Mouse (Mus musculus) heart, embryonic 14.5 days (tissue): ENCODE data around the gene Smim4. TPM values are rescaled to one million over a fixed set of nuclear protein-coding genes. Genes with fewer than 3 reads are reported as not detected.

Source experiments
- ATAC-seq: fragments of 200-750 bp; cut with Nextera tagmentation; 2 replicates; pipeline ENCODE4 v1.8.0; 2017; ENCODE audit warnings: low read depth, moderate TSS enrichment; ENCODE audit not compliant: insufficient number of reproducible peaks, insufficient read depth, low FRiP score
- H3K27ac ChIP-seq, 2 experiments: fragments of 200-500 bp in 1 of 2; fragments of 300-500 bp in 1 of 2; sonication (generic) in 1 of 2; replicated peaks in 1 of 2; 2 replicates each; pipeline ENCODE4 v1.5.1; 2012 to 2014; ENCODE audit warnings: low read depth in 2 of 2, low read length in 2 of 2, control low read depth in 1 of 2, mild to moderate bottlenecking in 1 of 2, mixed read lengths in 1 of 2; ENCODE audit not compliant: control insufficient read depth in 1 of 2, insufficient read depth in 1 of 2
- H3K27me3 ChIP-seq: fragments of 300-500 bp; sonication (generic); 2 replicates; pipeline ENCODE4 v1.6.1; 2014; ENCODE audit warnings: mild to moderate bottlenecking, low read length, control low read depth; ENCODE audit not compliant: control insufficient read depth, insufficient read depth
- H3K36me3 ChIP-seq: fragments of 300-500 bp; sonication (generic); 2 replicates; pipeline ENCODE4 v1.6.1; 2014; ENCODE audit warnings: mild to moderate bottlenecking, control low read depth, low read length, mixed read lengths; ENCODE audit not compliant: control insufficient read depth, insufficient read depth
- H3K4me1 ChIP-seq, 2 experiments: fragments of 200-500 bp in 1 of 2; fragments of 300-500 bp in 1 of 2; sonication (generic) in 1 of 2; 2 replicates each; pipeline ENCODE4 v1.6.1; 2012 to 2014; ENCODE audit warnings: low read length in 2 of 2, control low read depth in 1 of 2, mixed read lengths in 1 of 2; ENCODE audit not compliant: control insufficient read depth in 2 of 2, insufficient read depth in 2 of 2
- H3K4me2 ChIP-seq: fragments of 300-500 bp; sonication (generic); 2 replicates; pipeline ENCODE4 v1.6.1; 2014; ENCODE audit warnings: mild to moderate bottlenecking, low read length
- H3K4me3 ChIP-seq, 2 experiments: fragments of 200-500 bp in 1 of 2; fragments of 300-500 bp in 1 of 2; sonication (generic) in 1 of 2; 2 replicates each; pipeline ENCODE4 v1.5.1; 2012 to 2014; ENCODE audit warnings: low read length in 2 of 2, mild to moderate bottlenecking in 2 of 2, control low read depth in 1 of 2, low read depth in 1 of 2, moderate library complexity in 1 of 2; ENCODE audit not compliant: control insufficient read depth in 1 of 2, insufficient read depth in 1 of 2
- H3K9ac ChIP-seq: fragments of 300-500 bp; sonication (generic); 2 replicates; pipeline ENCODE4 v1.6.1; 2014; ENCODE audit warnings: mild to moderate bottlenecking, low read length
- H3K9me3 ChIP-seq: fragments of 300-500 bp; sonication (generic); 2 replicates; pipeline ENCODE4 v1.6.1; 2016; ENCODE audit warnings: low read length, control low read depth; ENCODE audit not compliant: control insufficient read depth
- WGBS: fragments of 180-500 bp; shearing (Covaris S2); extraction: QIAGEN DNeasy Blood & Tissue Kit; methylation state at CpG from one replicate; pipeline ENCODE4 v1.1.7; 2014; 5-methylcytosine and 5-hydroxymethylcytosine counted together
- polyA plus RNA-seq: library from polyadenylated mRNA; unstranded; fragments of >200 nt; fragmentation: Nextera tagmentation; extraction: Ambion mirVana; gene quantifications from 2 replicates; pipeline ENCODE4 v1.2.1, GENCODE M21; 2014

Gene Smim4
- polyA plus RNA-seq, 1 experiment from 2014 or later = 98.2 TPM

GRCm38 (mm10) chr14:31139666-31140065 is 10.9 kb upstream of the Smim4 start:
- 0 out of 2 replicates have a peak, but pooled peaks cover 3% of the 10 kb centered on the region for H3K9me3 ChIP-seq
- H3K4me2 ChIP-seq = no peak overlapping the region
- H3K4me1 ChIP-seq = no peaks in the 10 kb centered on the region
- H3K36me3 ChIP-seq = peaks cover 80% of the 10 kb centered on the region
- ATAC-seq = no peak
- no peak overlapping the region for H3K4me3 ChIP-seq
- 83% methylated on average over 12 of the region's 12 CpGs for WGBS
- H3K9ac ChIP-seq = no peak overlapping the region
- no peak overlapping the region for H3K27ac ChIP-seq
- no peaks in the 10 kb centered on the region for H3K27me3 ChIP-seq

GRCm38 (mm10) chr14:31138897-31139429 is 10.2 kb upstream of the Smim4 start:
- Histone ChIP-seq H3K9me3 (0 out of 2 replicates have a peak, but pooled peaks cover 3% of the 10 kb centered on the region), H3K4me1 (no peaks in the 10 kb centered on the region), H3K27me3 (no peaks in the 10 kb centered on the region), H3K27ac (no peak overlapping the region), H3K4me2 (no peak overlapping the region), H3K36me3 (peaks cover 84% of the 10 kb centered on the region), H3K9ac (no peak overlapping the region), H3K4me3 (no peak overlapping the region)
- WGBS = 88% methylated on average over 9 of the region's 9 CpGs
- no peak for ATAC-seq

- H3K4me3 ChIP-seq = no peak overlapping the region
- 85% methylated on average over 26 of the region's 35 CpGs for WGBS
- no peak for ATAC-seq
Observed at GRCm38 (mm10) chr14:31138219-31138896, 9.6 kb upstream of the Smim4 start.

GRCm38 (mm10) chr14:31137791-31138190 is 9.0 kb upstream of the Smim4 start:
- no peak for ATAC-seq
- peaks cover 84% of the 10 kb centered on the region for H3K36me3 ChIP-seq
- H3K9ac ChIP-seq = 0 out of 2 replicates have a peak overlapping the region, but pooled peaks have one; percentile 3
- H3K27ac ChIP-seq = peak overlapping the region; percentile 36 to 47; a peak in 3 of 4 replicates
- no peak overlapping the region for H3K4me2 ChIP-seq
- WGBS = 72% methylated on average over 11 of the region's 11 CpGs
- H3K4me1 ChIP-seq = peaks cover 4 to 6% of the 10 kb centered on the region in 2 experiments; a peak in 3 of 4 replicates
- 0 out of 2 replicates have a peak, but pooled peaks cover 3% of the 10 kb centered on the region for H3K9me3 ChIP-seq
- H3K27me3 ChIP-seq = no peaks in the 10 kb centered on the region
- H3K4me3 ChIP-seq = no peak overlapping the region

More at GRCm38 (mm10) chr14:31138219-31138896, 9.6 kb upstream of the Smim4 start:
- Histone ChIP-seq H3K4me1 (peaks cover 0 to under 1% of the 10 kb centered on the region in 2 experiments; a peak in 2 of 4 replicates), H3K27ac (peak overlapping the region in 1 of 2 experiments; percentile 47; a peak in 1 of 4 replicates), H3K4me2 (no peak overlapping the region), H3K36me3 (peaks cover 84% of the 10 kb centered on the region), H3K9ac (no peak overlapping the region), H3K9me3 (0 out of 2 replicates have a peak, but pooled peaks cover 3% of the 10 kb centered on the region), H3K27me3 (no peaks in the 10 kb centered on the region)

GRCm38 (mm10) chr14:31137281-31137595 is 8.5 kb upstream of the Smim4 start:
- no peak overlapping the region for H3K4me3 ChIP-seq
- H3K9ac ChIP-seq = no peak overlapping the region
- no peaks in the 10 kb centered on the region for H3K27me3 ChIP-seq
- 79% methylated on average over 10 of the region's 10 CpGs for whole genome bisulfite sequencing
- ATAC-seq = no peak
- H3K9me3 ChIP-seq = no peaks in the 10 kb centered on the region
- peaks cover 79% of the 10 kb centered on the region for H3K36me3 ChIP-seq
- peak overlapping the region in 1 of 2 experiments; percentile 47; a peak in 2 of 4 replicates for H3K27ac ChIP-seq
- peaks cover 7 to 12% of the 10 kb centered on the region in 2 experiments; a peak in 3 of 4 replicates for H3K4me1 ChIP-seq
- H3K4me2 ChIP-seq = no peak overlapping the region

GRCm38 (mm10) chr14:31136411-31137280 is 7.9 kb upstream of the Smim4 start:
- H3K9me3 ChIP-seq = no peaks in the 10 kb centered on the region
- no peak overlapping the region for H3K4me3 ChIP-seq
- H3K36me3 ChIP-seq = peaks cover 73% of the 10 kb centered on the region
- H3K27me3 ChIP-seq = no peaks in the 10 kb centered on the region
- H3K4me2 ChIP-seq = no peak overlapping the region
- no peak for ATAC-seq
- H3K9ac ChIP-seq = no peak overlapping the region
- 81% methylated on average over 26 of the region's 26 CpGs for WGBS
- H3K4me1 ChIP-seq = peaks cover 11 to 18% of the 10 kb centered on the region in 2 experiments
- H3K27ac ChIP-seq = peak overlapping the region in 1 of 2 experiments; percentile 47; a peak in 1 of 4 replicates
